Mouse (Mus musculus) embryo, embryonic 11.5 days (tissue): ENCODE measurements at regions not wholly inside any gene's neighbourhood (a gene's known extent, or its start where the extent isn't known, plus 50 kb on each side); places are given as distances from the start of the nearest gene placed in this dataset.

Experiments
- DNase-seq: peaks from one replicate; pipeline ENCODE4 v3.0.0-alpha.2; 2012; ENCODE audit warnings: low read depth, low spot score

- no peak for DNase-seq
These were observed 472.8 kb upstream of the Intu start for GRCm38 (mm10) chr3:40058281-40058680.

GRCm38 (mm10) chr3:40058719-40059420 lies 472.2 kb upstream of the Intu start:
- DNase-seq: no peak

GRCm38 (mm10) chr3:40070137-40070667 lies 460.9 kb upstream of the Intu start:
- peak; percentile 19 for DNase-seq

GRCm38 (mm10) chr3:40076824-40077223 lies 454.3 kb upstream of the Intu start:
- DNase-seq: no peak

GRCm38 (mm10) chr3:40085116-40085515 lies 446.0 kb upstream of the Intu start:
- DNase-seq: no peak

- DNase-seq: no peak
These were observed 439.2 kb upstream of the Intu start for GRCm38 (mm10) chr3:40091773-40092343.

GRCm38 (mm10) chr3:40092765-40093368 lies 438.2 kb upstream of the Intu start:
- no peak for DNase-seq

GRCm38 (mm10) chr3:40094040-40094439 lies 437.0 kb upstream of the Intu start:
- DNase-seq: no peak

- no peak for DNase-seq
These were observed 436.4 kb upstream of the Intu start for GRCm38 (mm10) chr3:40094701-40095100.

- no peak for DNase-seq
These were observed 428.4 kb upstream of the Intu start for GRCm38 (mm10) chr3:40102698-40103097.

- no peak for DNase-seq
These were observed 416.3 kb upstream of the Intu start for GRCm38 (mm10) chr3:40114811-40115210.

- DNase-seq: no peak
These were observed 412.5 kb upstream of the Intu start for GRCm38 (mm10) chr3:40118551-40118950.

GRCm38 (mm10) chr3:40119462-40119861 lies 411.6 kb upstream of the Intu start:
- no peak for DNase-seq

GRCm38 (mm10) chr3:40120298-40120875 lies 410.7 kb upstream of the Intu start:
- peak; percentile 45 for DNase-seq

- DNase-seq: no peak
These were observed 407.4 kb upstream of the Intu start for GRCm38 (mm10) chr3:40123558-40124236.

GRCm38 (mm10) chr3:40126903-40127302 lies 404.2 kb upstream of the Intu start:
- no peak for DNase-seq

GRCm38 (mm10) chr3:40130858-40131584 lies 400.1 kb upstream of the Intu start:
- DNase-seq: no peak

- DNase-seq: no peak
These were observed 392.4 kb upstream of the Intu start for GRCm38 (mm10) chr3:40138671-40139070.

GRCm38 (mm10) chr3:40142229-40142628 lies 388.9 kb upstream of the Intu start:
- DNase-seq: no peak

GRCm38 (mm10) chr3:40158631-40159030 lies 372.5 kb upstream of the Intu start:
- no peak for DNase-seq

- no peak for DNase-seq
These were observed 371.4 kb upstream of the Intu start for GRCm38 (mm10) chr3:40159591-40160145.
